Mouse (Mus musculus) megakaryocyte, embryonic 14.5 days (primary cell): ENCODE data around the gene Prkar2b.

Experiments used
- FLI1 ChIP-seq: IDR thresholded peaks from 2 replicates; pipeline ENCODE4 v1.6.1; 2012; ENCODE audit warnings: low read length, inconsistent platforms, mixed read lengths
- GATA1 ChIP-seq: IDR thresholded peaks from 3 replicates; pipeline ENCODE4 v1.6.1; 2012; ENCODE audit warnings: mixed read lengths, low read length, inconsistent platforms, borderline replicate concordance

GRCm38 (mm10) chr12:32032917-32033316 is 28.2 kb downstream of the Prkar2b start:
- TF ChIP-seq GATA1 (no peak), FLI1 (no peak)
